Mouse (Mus musculus): ENCODE data around the gene Man1a.

Man1a gene

DNA sequence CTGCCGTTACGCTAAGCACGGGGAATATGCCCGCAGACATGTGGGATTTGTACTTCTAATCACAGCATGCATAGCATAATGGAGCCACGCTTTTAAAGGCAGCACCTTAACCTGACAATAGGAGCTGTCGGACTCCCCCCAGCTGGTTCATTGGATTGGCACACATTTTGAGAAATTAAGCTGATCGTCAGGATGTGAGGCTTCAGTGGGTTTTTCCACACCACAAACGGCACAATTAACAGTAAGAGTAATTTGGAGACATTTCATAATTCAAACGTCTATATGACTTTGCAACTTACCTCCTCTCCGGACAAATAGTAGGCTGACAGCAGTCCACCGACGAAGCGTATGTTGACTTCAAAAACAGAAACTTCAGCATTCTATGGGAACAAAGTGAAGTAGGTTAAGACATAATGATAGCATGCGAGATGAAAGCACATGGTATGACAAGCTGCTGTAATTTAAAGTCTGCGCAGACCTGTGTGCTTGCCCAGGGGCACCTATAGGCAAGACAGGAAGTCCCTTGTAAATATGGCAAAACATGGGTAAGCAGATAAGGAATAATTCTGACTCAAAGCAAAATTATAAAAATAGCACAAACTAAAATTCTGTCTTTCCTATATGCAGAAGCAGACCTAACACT, 62.2 kb downstream of the Man1a start:
- no peak for DNase-seq (ENCODE audit: low spot score)

DNA sequence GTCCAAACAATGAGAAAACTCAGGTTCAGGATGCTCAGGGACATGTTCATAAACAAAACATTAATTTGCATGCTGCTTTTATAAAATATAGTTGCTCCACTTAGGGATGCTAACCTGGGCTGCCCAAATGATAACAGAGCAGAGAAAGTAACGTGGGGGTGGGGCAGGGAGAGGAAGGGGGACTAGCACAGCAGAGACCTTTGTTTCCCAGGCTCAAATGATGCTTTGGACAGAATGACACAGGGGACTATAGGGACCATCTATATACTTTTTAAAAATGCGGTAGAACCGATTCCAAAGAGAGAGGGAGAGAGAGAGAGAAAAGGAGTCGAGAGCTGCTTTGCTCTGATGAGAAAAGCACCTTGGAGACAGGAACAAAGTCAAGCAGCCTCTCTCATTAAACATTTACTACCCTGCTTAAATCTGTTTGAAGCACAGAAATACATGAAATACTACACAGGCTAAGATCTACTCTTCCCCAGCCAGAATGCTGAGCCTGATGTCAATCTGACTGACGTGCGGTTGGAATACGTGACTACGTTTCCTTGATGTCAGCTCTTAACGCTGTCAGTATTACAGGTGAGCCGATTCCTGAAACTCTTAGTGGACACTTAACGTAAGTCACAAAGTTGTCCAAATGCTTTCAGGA, 63.1 kb downstream of the Man1a start:
- no peak for DNase-seq (ENCODE audit: low spot score)

DNA sequence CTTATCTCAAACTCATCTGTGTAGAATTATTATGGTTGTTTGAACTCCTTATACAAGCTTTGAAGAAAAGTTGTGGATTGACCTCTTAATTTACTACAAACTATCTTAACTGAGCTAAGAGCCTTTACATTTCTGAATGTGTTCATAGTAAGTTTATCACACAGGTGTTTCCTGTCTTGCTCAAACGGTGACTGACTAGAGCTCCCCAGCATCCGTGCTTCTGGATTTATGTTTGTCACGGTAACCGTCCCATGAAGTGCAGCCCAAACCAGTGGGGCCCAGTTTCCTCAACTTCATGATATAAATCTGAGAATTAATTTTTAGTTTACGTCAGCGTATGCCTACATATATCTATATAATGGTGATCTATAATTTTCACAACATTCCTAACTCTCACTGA, 67.3 kb downstream of the Man1a start:
- no peak for DNase-seq (ENCODE audit: low spot score)

DNA sequence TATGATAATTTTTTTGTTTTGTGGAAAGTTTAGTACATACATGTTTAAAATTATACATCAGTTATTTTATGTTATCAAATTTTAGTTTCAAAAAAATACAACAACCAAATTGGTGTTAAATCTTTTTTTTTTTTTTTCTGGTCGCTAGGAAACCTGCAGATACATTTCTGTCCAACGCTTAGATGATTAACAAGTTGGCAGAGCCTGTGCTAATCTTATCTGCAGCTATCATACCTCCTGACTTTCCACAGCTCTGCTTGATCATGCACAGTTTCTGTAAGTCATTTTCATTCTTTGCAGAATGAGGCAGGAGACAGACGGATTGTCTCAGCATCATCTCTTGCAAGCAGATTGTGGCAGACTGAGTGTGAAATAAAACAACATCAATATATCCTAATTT, 69.5 kb downstream of the Man1a start:
- no peak for DNase-seq (ENCODE audit: low spot score)

DNA sequence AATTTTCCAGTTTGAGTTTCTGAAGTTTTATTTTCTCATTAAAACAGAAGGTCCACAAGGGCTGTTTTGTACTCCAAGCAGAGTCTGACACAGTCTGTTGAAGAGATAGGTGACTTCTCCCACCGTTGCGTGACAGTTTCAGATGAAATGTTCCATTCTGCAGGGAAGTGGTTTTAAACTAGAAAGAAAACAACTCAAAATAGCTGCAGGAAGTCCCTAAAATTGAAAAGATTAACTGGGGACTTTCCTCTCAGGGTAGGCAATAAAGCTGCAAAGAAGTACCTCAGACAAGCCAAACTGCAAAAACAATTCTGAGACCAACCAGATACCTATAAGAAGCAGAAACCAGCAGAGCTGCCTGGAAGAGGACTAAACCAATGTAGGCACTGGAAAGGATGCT, 70.6 kb downstream of the Man1a start:
- DNase-seq (ENCODE audit: low spot score): no peak

DNA sequence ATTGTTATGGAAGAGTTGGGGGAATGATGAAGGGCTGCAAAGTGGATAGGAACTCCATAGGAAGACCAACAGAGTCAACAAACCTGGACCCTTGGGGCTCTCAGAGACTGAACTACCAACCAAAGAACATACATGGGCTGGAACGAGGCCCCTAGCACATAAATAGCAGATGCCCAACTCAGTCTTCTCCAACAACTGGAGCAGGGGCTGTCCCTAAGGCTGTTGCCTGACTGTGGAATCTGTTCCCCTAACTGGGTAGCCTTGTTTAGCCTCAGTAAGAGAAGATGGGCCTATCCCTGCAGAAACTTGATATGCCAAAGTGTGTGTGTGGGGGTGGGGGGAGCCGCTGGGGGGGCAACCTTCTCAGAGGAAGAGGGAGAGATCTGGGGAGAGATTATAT, 73.5 kb downstream of the Man1a start:
- DNase-seq (ENCODE audit: low spot score): no peak

DNA sequence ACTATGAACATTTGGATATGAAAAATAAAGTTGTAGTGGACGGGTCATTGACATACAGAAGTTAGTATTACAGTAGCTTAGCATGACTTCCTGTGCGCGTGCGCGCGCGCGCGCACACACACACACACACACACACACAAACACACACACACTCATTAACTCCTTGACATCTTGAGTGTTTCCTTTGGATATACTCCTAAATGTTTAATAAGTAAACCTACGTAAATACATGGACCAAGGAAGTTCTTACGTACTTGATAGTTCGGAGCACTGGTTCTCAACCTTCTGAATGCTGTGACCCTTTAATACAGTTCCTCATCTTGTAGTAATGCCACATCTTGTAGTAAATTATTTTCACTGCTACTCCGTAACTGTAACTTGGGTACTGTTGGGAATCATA, 79.1 kb downstream of the Man1a start:
- DNase-seq (ENCODE audit: low spot score): no peak

DNA sequence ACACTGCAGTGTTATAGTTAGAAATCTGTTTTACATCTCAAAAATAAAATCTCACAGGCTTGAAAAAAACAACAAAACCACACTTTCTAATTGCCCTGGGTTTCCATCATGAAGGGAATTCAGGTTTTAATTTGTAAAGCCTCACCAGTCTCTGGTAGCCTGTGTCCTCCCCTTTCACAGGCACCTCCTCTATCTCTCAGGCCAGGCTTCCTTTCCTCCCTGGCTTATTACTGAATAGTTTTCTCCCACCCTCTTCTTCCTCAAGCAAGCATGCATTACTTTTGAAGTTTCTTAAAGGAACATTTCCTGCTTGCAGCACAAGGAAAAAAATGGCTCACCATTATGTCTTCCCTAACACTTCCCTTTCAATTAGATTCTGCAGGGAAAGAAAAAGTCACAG, 80.2 kb downstream of the Man1a start:
- no peak for DNase-seq (ENCODE audit: low spot score)

DNA sequence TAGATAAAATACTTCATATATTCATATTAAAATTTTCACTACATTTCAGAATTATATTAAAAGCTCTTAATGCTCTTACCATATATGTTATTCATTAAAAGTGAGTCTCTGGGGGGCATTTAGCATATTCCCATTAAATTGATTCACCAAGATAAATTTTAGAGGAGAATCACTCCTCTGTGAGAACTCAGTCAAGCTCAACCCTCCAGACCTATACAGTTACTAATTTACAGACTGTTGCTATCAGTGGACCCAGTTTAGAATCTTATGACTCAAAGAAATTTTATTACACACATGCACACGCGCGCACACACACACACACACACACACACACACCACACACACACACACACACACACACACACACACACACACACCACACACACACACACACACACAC, 81.8 kb downstream of the Man1a start:
- DNase-seq (ENCODE audit: low spot score): no peak

DNA sequence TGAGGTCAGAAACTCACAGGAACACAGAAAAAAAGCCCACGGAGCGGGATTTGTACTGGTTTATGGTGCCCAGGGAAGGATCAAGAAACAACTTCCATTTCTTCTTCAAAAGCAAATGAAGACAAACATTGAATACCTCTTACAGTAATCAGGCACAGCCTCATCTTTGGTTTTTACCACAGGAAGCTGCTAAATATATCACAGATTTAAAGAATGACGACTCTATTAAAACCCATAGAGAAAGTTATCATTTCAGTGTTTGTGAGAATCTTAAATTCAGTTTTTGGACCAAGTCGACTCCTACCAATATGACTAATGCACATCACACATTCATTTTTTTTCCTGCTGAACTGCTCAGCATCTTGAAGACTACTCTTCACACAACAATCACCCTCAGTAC, 86.0 kb downstream of the Man1a start:
- no peak for DNase-seq (ENCODE audit: low spot score)

DNA sequence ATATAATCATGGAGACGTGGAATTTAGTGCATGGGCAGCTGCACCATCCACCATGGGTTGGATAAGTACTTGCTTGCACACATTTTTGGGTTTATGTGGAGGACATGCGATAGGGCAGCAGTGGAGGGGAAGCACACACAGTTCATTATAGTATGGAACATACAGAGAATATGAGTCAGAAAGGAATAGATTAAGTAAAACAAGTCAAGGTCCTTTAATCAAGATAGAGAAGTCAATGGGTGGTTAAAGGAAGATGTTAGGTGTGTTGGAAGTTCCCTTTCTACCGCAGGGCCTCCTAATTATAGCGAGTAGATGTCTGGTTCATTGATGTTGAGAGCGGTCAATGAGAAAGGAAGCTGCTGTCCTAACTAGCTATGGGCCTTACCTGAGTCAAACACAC, 91.5 kb downstream of the Man1a start:
- DNase-seq (ENCODE audit: low spot score): no peak

DNA sequence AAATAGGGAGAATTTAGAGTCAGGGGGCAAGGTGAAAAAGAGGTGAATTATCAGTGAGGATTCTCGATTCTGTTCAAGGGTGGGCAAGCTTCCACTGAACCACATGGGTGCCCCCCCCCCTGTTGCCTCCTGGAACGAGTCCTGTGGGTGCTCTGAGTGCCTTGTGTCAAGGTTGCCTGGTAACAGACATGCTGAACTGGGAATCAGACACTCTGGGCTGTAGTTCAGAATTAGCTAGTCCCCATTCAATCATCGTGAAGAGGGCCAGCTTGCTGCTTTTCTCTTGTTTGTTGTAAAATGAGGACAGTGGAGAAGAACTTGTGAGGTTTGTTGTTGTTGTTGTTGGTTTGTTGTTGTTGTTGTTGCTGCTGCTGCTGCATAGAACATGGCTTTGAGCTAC, 92.3 kb downstream of the Man1a start:
- DNase-seq (ENCODE audit: low spot score): no peak

DNA sequence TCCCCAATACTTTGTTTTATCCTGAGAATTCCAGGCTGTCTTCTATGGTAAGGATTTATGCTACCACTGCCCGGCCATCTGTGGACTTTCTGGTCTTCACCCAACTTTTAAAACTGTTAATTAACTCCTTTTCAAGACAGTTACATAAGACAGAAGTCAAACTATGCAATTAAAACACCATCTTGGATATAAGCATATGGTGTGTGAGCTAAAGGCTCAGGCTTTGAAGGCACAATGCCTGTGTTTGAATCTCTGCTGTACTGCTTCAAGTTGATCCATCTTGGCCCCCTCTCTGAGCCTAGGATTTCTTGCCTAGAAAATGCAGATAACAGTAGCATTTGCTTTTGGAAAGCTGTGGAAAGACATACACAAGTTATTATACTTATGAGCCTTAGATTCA, 97.8 kb downstream of the Man1a start:
- no peak for DNase-seq (ENCODE audit: low spot score)

DNA sequence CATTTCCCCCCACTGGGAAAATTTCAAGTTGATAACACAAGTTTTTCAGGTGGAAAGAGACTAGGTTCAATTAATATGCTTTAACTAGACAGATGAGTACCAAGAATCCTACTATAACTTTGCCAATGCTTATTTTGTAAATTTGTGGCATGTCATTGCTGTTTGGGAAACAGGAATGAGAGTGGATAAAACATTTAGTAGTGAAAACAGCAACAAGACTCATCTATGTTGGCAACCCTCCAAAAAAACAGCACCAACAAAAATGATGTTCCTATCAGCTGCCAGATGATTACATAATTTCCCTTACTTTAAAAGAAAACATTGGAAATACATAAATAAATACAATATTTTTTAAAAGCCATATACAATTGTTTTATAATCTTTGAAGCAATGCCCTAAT, 102.2 kb downstream of the Man1a start:
- no peak for DNase-seq (ENCODE audit: low spot score)

DNA sequence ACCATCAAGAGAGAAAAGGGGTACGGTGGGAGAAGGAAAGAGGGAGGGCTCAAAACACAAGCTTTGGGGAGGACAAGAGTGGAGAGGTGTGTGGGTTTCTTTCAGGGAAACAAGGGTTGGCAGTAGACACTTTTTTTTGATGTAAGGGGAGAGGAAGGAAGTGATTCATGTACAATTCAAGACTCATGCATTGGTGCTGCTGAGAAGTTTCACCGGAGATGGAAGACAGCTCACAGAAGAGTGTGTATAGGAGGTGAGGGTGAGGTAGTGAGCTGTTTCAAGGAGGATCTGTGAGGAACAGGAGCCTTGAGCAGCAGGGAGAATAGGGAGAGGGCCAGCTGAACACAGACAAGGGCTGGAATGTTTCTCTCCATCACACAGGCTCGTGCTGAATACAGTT, 116.7 kb downstream of the Man1a start:
- DNase-seq (ENCODE audit: low spot score): no peak

DNA sequence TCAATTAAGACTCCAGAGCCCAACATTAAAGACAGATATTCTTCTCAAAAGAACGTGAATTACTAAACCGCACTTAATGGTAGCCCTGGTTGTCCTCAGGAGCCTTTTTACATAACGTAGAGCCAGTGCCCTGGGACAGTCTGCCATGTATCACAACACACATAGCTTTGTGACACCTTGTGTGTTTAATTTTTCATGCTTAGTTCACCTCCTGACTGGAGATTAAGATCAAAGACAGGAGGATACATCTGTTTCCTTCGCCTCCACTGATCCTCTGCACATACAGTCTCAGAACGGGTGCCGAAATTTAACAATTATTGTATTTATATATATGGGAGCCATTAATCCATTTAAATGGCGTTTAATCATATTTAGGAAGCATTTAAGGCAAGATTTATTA, 134.8 kb downstream of the Man1a start:
- DNase-seq (ENCODE audit: low spot score): no peak

DNA sequence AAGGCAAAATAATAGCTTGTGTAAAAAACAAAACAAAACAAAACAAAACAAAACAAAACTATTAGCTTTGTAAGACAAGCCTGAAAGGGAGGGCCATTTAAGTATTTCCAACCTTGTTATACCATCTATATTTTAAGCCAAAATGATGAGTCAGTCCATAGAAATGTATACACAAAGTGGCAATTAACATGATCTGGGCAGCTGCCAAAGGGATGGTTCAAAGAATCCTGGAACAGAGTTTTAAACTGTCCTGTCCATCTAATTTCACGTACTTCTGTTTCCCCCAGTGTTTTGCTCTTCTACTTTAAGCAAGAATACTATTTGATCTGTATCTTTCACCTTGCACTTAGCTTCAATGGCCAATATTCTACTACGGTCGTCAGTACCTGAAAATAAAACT, 138.2 kb downstream of the Man1a start:
- DNase-seq (ENCODE audit: low spot score): no peak

DNA sequence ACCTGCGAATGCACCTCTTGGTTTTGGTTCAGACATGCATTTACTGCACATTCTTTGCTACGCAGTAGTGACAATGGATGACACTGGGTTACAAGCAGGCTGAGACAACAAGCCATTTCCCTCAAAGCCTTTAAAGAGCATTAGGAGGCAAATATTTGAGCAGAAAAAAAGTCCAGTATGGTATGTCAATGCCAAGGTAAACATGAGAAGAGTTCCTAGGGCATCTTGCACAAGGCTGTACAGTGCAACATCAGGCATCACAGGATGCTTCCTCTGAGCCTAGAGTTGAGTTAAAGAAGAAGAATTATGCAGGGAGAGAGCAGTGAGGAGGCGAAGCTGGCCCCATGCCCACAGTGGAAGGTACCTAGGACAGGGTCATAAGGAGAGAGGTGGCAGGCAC, 140.3 kb downstream of the Man1a start:
- DNase-seq (ENCODE audit: low spot score): no peak

DNA sequence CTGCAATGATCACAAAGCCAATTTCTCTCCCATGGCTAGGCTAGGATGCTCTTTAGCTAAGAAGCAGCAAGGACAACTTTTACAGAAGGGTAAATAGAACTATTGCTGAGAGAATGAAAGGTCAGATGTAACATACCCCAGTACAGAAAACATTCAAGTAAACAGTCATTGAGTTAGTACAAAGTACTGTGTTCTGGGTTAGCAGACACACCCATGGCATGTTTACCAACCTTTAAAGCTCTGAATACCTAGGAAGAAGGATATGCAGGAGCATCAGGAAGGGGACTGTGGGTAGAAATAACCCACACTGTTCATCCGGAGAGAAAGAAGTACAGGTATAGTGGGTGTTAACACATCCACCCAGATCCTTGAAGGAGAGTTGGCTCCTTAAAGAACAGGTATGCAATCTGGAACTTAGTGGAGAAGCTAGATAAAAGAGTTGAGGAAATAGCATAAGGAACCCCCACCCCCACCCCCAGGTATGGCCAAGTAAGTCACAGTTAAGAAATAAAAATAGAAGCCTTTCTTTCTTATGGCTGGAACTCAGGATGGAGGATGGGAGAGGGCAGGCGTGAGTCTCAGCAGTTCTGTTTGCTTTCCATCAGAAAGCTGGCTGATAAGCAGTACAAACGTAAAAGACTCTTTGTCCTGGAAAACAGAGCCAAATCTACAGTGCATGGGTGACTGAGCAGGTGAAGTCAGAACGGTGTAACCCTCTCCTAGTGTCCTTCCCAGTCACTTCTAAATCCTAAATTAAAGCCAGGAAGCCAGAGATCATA, 146.5 kb downstream of the Man1a start:
- peak; percentile 12 for DNase-seq (ENCODE audit: low spot score)

DNA sequence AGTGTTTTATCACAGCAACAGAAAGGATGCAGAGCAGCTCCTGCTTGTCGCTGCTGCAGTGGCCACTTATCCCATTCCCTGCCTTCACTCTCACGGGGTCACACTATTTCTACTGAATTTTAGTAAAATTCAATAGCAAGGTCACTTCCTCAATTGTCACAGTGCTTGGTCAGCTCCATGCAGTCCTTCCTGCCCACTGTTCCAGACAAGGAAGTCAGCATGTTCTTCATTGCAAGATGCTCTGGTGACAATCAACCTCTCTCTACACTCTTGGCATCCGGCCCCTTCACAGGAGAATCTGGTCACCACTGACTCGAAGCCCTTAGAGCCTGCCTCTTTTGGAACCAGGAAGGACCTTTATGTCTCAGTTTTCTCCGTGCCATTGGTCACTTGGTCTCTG, 148.5 kb downstream of the Man1a start:
- no peak for DNase-seq (ENCODE audit: low spot score)

DNA sequence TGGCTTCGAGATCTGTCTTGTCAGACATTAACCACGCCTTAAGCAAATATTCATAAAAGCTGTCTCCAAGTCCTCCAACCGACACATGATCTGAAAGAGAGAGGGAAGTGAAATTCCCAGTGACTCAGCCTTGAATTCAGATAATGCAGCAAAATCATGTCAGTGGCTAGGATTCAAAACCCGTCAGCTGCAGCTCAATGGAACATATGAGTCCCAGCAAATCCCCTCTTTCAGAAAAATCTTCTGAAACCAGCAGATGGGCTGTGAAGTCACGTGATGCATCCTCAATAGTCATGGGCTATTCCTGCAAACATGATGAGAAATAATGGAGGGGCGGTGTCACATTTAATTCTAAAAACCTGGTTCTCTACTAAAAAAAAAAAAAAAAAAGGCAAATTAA, 151.0 kb downstream of the Man1a start:
- no peak for DNase-seq (ENCODE audit: low spot score)

DNA sequence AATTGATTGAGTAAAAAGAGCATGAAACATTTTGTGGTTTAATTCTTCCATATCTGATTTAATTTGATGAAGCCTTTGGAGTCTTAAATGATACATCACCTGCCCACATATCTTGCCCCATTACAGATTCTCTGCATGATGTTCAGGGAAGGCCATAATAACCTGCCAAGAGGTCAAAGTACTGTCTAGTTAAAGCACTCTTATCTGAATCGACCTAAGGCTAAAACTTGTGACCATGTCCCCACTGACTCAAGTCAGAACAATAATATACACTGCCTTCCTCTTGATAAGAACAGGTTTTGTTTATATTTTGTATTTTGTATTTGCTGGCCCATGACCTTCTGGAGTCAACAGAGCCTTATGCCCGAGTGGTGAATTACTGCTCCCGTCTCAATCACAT, 154.2 kb downstream of the Man1a start:
- no peak for DNase-seq (ENCODE audit: low spot score)

DNA sequence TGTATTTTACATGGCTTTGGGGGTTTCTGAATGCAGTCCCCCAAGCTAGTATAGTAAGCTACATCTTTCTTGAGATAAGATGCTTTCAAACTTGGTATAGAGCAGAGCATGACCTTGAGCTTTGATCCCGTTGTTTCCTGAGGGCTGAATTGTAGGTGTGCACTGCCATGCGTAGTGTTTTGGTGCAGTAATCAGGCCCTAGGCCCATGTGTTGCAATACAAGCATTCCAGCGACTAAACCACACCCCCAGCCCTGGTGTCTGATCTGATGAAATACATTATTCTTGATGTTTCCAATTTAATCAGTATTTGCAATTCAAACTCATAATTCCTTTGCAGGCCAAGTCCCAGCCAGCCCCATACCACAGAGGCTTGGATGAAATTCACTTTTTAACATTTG, 158.9 kb downstream of the Man1a start:
- DNase-seq (ENCODE audit: low spot score): no peak

DNA sequence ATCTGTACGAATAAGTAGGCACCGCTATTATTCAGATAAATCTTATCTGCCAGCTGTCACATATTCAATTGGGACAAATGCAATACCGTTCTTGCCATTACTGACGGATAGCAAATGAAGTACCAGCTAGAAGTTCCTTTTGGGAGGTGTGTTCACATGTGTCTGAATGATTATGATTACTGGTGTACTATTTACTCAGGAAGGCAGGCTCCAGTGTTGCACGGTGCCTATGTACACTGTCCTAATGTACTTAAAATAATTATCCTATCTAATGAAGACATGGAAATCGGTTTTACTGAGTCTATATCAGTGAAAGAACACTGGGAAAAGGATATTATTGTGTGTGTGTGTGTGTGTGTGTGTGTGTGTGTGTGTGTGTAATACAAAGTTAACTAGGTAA, 160.7 kb downstream of the Man1a start:
- DNase-seq (ENCODE audit: low spot score): no peak
